Comparison of ENCODE assay signal across 24 mouse cellular contexts in genomic region chr2:72126411-72126810, GRCm38 (mm10).
DNase-seq lines count a peak whose midpoint lies in the region; ATAC-seq lines count a peak whose summit lies in the region.
"Had no signal": no experiment of that assay in that cellular context is flagged by ENCODE, and none has a peak within 500 bp of the region (broad histone marks: within the 10 kb centered on the region; RNA-seq: fewer than 3 reads in every experiment).

No protein-coding gene starts in this region.

- H3K9ac ChIP-seq in neural tube, embryonic 15.5 days (replicated peaks), result no peak overlapping the region
- H3K9ac ChIP-seq: embryonic facial prominence, embryonic 12.5 days; forebrain, embryonic 12.5 days; forebrain, embryonic 15.5 days; forebrain, postnatal 0 days had no signal

- peak overlapping the region; percentile 28; the same call in 1 of the 2 replicates for H3K27ac ChIP-seq in neural tube, embryonic 15.5 days (replicated peaks)
- H3K27ac ChIP-seq: embryonic facial prominence, embryonic 10.5 days; embryonic facial prominence, embryonic 12.5 days; forebrain, embryonic 12.5 days; forebrain, embryonic 15.5 days had no signal

- H3K4me3 ChIP-seq in neural tube, embryonic 15.5 days (replicated peaks), result no peak overlapping the region
- H3K4me3 ChIP-seq: embryonic facial prominence, embryonic 10.5 days; embryonic facial prominence, embryonic 12.5 days; forebrain, embryonic 12.5 days; forebrain, embryonic 15.5 days had no signal

- no peaks in the 10 kb centered on the region for H3K27me3 ChIP-seq in neural tube, embryonic 15.5 days (replicated peaks)
- H3K27me3 ChIP-seq: CH12.LX; embryonic facial prominence, embryonic 12.5 days; forebrain, embryonic 12.5 days; forebrain, embryonic 15.5 days; Patski had no signal

- 91% methylated on average over 2 of the region's 2 CpGs for WGBS in neural tube, embryonic 15.5 days

- H3K4me1 ChIP-seq in neural tube, embryonic 15.5 days, result peaks cover 13% of the 10 kb centered on the region

- ATAC-seq in neural tube, embryonic 15.5 days (ENCODE audit: low FRiP score), result no peak
- ATAC-seq: activated CD4-positive, CD25-positive, alpha-beta regulatory T cell, adult 4 months; CD4-positive, CD25-positive, alpha-beta regulatory T cell, adult 4 months; forebrain, embryonic 15.5 days; forebrain, postnatal 0 days; Patski had no signal

- no peak overlapping the region for H3K4me2 ChIP-seq in neural tube, embryonic 15.5 days
- H3K4me2 ChIP-seq: embryonic facial prominence, embryonic 12.5 days; forebrain, embryonic 12.5 days; forebrain, embryonic 15.5 days had no signal

- no peaks in the 10 kb centered on the region for H3K9me3 ChIP-seq in neural tube, embryonic 15.5 days (replicated peaks)
- H3K9me3 ChIP-seq: embryonic facial prominence, embryonic 10.5 days; embryonic facial prominence, embryonic 12.5 days; forebrain, embryonic 12.5 days; forebrain, embryonic 15.5 days; G1E had no signal

- no peaks in the 10 kb centered on the region for H3K36me3 ChIP-seq in neural tube, embryonic 15.5 days
- H3K36me3 ChIP-seq: embryonic facial prominence, embryonic 10.5 days; embryonic facial prominence, embryonic 12.5 days; forebrain, embryonic 12.5 days; forebrain, embryonic 15.5 days; G1E had no signal

- peak; percentile 52 to 75 for DNase-seq in adrenal gland, adult (ENCODE audit: inconsistent age in 2 of 2, low spot score in 1 of 2)
- DNase-seq in adrenal gland, postnatal 25 days, result no peak
- peak; percentile 39 for DNase-seq in adrenal gland, postnatal 14 days
- no peak for DNase-seq in adrenal gland, adult 18-20 months (ENCODE audit: low spot score in 2 of 2)
- no peak for DNase-seq in neural tube, embryonic 10.5 days (ENCODE audit: extremely low spot score, low spot score)
- DNase-seq in ovary, postnatal 36 days (ENCODE audit: low spot score), result peak; percentile 20
- DNase-seq in ovary, postnatal 14 days (ENCODE audit: low spot score), result no peak
- DNase-seq: B cell, adult 2 months; cerebellum, adult 11-12 months; cerebellum, adult 2 months; cerebellum, adult 9-10 months; cerebellum, postnatal 10 days; cerebellum, postnatal 25 days; forebrain, postnatal 0 days had no signal

Comparison
In these comparisons a context has a peak if more than half of its experiments do, and no peak if none do; other contexts are left out.
1. DNase-seq: peak in adrenal gland, adult (2 of 2), adrenal gland, postnatal 14 days (single experiment) and ovary, postnatal 36 days (single experiment); none in adrenal gland, postnatal 25 days (single experiment), adrenal gland, adult 18-20 months (0 of 2), neural tube, embryonic 10.5 days (single experiment) and ovary, postnatal 14 days (single experiment).